Mouse (Mus musculus) adrenal gland (tissue): ENCODE measurements at regions not wholly inside any gene's neighbourhood (a gene's known extent, or its start where the extent isn't known, plus 50 kb on each side); places are given as distances from the start of the nearest gene placed in this dataset.

ENCODE experiments used
- intact Hi-C: fragments of 180-260 bp; cut with DNase I; formaldehyde crosslinking; loops from one replicate; pipeline ENCODE4 v1.15.1; 2025

GRCm38 (mm10) chr13:34462808-34463511, 118.0 kb upstream of the Slc22a23 start:
- intact Hi-C loops: loop anchor here (10.0 kb wide), 1 partner anchor 278 kb away; no protein-coding TSS in a partner anchor

DNA sequence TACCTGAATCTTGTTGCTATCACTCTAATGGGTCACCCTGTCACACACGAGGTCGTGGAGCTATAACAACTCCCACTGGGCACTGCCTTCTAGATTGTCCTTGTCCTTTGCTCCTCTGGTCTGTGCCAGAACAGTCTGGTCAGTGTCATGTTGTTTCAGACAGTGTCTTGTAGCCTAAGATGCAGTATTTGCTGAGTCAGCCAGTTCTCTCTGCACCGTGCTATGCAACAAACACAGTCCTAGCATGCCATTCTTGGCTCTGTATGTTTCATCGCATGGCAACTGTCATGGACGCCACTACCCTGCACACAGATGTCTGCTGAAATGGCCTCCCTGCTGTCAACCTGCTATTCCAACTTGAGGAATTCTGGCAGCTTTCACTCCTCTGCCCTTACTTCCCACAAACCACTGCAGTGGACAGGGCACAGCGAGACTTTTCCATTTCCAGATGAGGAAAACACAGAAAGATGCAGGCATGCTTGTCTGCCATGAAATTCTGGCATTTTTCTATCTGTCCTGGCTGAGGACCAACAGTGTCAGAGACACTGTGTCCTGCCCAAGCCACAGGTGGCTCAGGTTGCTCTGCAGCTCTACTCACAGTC, 117.3 kb upstream of the Slc22a23 start:
- intact Hi-C loops: loop anchor here (10.0 kb wide), 1 partner anchor 278 kb away; no protein-coding TSS in a partner anchor

DNA sequence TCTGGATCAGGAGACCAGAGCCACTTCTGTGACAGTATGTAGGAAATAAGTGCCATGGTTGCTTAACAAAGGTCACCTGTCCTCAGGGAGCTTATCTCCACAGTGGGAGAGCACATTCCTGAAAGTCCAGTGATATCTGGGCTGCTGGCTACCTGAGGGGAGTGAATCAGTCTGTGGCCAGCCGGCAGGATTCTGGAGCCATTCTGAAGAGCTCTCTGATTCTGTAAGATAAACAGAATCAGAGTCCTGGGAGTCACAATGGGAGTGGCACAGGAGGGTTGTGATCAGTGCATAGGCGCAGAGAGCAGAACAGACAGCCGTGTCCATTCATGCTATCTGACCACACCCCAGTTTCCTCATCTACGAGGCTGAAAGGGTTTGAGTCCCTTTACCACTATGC, 116.0 kb upstream of the Slc22a23 start:
- intact Hi-C loops: loop anchor here (10.0 kb wide), 1 partner anchor 276 kb away; no protein-coding TSS in a partner anchor

DNA sequence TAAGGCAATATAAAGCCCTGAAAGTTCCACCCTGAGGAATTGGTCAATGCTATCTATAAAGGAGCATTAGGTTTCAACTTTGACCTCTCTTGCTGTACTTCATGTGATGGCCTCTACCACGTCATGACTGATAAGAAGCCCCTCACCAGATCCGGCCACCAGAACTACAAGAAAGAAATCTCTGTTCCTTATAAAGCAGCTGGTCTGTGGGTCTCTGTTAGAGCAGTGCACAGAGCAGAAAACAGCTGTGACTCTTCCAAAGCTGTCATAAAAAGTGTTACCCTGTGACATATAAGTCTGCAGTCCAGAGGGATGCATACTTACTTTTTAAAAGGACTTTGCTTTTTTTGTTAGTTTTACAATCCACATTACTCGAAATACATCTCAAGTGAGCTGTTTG, 111.1 kb upstream of the Slc22a23 start:
- intact Hi-C loops: no loop called here

DNA sequence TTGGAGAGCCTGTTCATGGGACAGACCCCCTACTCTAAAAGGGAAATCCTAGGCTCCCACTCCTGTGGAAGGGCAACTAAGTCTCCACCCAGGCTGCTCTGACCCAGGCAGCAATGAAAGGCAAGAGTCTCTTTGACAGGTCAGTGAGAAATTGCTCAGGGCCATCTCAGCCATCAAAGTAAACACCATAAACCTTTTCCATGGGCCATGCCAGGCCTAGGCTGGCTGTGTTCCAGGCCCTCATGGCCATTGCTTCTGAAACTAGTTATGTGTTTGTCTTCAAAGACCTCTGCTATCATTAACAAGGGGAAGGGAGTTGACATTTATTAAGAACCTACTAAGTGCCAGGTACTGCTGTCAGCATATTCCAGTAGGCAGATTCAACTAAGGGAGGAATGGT, 101.8 kb upstream of the Slc22a23 start:
- intact Hi-C loops: no loop called here

GRCm38 (mm10) chr13:34446327-34446726, 101.3 kb upstream of the Slc22a23 start:
- intact Hi-C loops: no loop called here

DNA sequence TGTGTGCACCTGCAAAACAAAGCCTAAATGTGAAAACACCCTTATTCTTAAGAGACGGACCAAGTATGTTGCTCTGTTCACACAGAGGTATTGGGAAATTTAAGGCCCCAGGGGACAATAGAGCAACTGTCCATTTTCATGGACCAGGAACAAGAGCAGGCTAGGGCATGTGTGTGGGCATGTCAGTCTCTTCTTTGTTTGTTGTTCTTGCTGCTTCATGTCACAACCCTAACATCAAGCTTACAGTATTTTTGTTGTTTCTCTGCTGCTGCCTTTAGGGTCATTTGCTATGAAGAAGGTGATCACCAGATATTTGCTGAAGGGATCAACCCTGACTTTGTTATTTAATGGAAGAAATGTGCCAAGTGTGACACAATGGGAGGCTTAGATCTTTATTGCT, 96.4 kb upstream of the Slc22a23 start:
- intact Hi-C loops: no loop called here

DNA sequence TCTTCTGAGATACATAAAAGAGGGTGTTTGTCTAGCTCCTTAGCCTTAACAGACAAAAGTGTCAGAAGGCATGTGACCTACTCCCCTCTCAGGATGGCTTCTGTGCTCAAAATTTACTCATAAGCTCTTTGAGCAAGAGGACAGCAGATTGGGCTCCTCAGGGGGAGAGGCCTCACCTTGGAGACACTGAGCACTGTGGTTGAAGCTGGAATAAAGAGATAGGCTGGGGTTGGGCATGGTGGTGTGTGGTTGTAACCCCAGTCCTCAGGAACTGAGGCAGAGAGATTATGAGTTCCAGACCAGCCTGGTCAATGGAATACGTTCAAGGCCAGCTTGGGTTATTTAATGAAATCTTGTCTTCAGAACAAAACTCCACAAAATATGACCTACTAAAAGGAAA, 82.5 kb upstream of the Slc22a23 start:
- intact Hi-C loops: no loop called here

- intact Hi-C loops: no loop called here
These were observed 79.9 kb upstream of the Slc22a23 start for GRCm38 (mm10) chr13:34424921-34425320.

DNA sequence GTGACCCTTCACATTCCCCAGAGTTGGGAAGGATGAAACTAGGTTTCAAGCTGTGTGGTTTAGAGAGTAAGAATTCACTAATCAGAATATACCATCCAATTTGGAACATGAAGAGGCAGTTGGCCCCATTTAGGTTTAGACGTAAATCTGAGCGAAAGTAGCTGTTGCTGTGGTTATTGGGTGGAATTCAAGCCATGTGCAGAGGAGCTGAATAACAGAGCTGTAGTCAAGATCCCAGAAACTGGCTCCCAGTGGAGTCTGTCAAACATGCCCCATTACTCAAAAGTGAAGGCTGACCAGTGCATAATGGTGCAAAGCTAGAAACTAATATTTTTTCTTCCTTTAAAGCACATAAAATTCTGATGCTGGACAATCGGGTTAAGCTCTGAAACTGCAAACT, 76.7 kb upstream of the Slc22a23 start:
- intact Hi-C loops: no loop called here

GRCm38 (mm10) chr13:34420341-34421156, 75.6 kb upstream of the Slc22a23 start:
- intact Hi-C loops: no loop called here

- intact Hi-C loops: no loop called here
These were observed 74.1 kb upstream of the Slc22a23 start for GRCm38 (mm10) chr13:34419061-34419460.

DNA sequence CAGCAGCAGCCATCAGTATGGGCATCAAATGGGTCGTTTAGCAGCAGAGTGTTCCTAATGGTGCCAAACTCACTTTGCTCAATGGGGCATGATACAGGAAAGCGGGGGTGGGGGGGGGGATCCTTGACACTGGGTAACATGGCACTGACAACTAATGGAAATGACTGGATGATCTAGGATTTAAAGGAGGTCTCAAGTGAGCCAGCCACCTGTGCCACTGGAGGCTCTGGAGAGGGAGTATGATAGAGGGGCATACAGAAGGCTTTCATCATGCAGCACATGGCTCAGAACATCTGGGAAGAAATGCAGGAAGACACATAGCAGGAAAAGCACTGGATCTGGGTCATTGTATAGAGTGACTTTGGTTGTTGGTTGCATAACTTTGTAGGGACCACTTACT, 71.6 kb upstream of the Slc22a23 start:
- intact Hi-C loops: no loop called here

GRCm38 (mm10) chr13:34414533-34414932, 69.6 kb upstream of the Slc22a23 start:
- intact Hi-C loops: no loop called here

DNA sequence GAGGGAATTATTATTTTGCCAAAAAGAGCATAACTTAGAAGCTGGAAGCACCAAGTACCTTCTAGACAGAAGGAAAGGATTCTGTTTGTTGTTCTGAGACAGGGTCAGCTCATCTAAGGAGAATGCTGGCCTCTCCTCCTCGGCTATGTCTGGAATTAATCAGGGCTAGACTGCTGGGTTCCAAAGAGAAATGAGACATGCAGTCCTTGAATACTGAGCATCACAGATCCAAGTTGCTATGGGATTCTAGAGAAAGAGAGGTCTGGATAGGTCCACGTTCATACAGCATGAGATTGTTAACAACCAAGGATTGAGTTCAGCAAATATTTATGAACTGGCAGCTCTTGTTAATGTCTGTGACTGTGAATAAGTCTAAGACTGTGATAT, 63.7 kb upstream of the Slc22a23 start:
- intact Hi-C loops: no loop called here

GRCm38 (mm10) chr13:34408007-34408668, 63.2 kb upstream of the Slc22a23 start:
- intact Hi-C loops: no loop called here

- intact Hi-C loops: no loop called here
These were observed 61.3 kb upstream of the Slc22a23 start for GRCm38 (mm10) chr13:34406291-34406690.

GRCm38 (mm10) chr13:34402631-34403030, 57.6 kb upstream of the Slc22a23 start:
- intact Hi-C loops: no loop called here

- intact Hi-C loops: no loop called here
These were observed 56.0 kb upstream of the Slc22a23 start for GRCm38 (mm10) chr13:34401031-34401430.

- intact Hi-C loops: no loop called here
These were observed 53.9 kb upstream of the Slc22a23 start for GRCm38 (mm10) chr13:34398847-34399246.

- intact Hi-C loops: no loop called here
These were observed 53.2 kb upstream of the Slc22a23 start for GRCm38 (mm10) chr13:34398061-34398787.
